Mouse (Mus musculus) lung, postnatal 0 days (tissue): Measurements from ENCODE around the gene Syn3.

Source experiments
- CTCF ChIP-seq: IDR thresholded peaks from 2 replicates; pipeline ENCODE4 v1.5.1; 2016; ENCODE audit warnings: antibody characterized with exemption, mild to moderate bottlenecking
- EP300 ChIP-seq: IDR thresholded peaks from 2 replicates; pipeline ENCODE4 v1.6.1; 2016; ENCODE audit warnings: antibody characterized with exemption, mild to moderate bottlenecking, control low read depth

DNA sequence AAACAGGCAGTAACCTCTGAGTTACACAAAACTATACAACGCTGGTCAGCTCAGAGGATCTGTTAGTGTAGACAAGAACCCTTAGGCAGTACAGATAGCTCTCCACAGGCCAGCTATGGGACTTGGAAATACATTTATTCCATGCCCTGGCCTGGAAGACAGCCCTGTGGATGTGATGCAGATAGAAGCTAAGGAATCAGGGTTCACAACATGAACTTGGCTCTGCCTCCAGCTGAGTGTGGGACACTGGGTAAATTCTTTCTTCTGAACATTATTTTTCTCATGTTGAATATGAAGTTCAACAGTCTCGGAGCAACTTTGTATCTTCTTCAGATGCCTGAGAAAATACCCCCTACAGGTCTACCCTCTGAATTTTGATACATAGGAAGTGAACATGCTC is 201.4 kb downstream of the Syn3 start:
- no peak for TF ChIP-seq CTCF
- TF ChIP-seq EP300: no peak
